Mouse (Mus musculus): ENCODE data around the gene Stat3. TPM values are rescaled to one million over a fixed set of nuclear protein-coding genes. Genes with fewer than 3 reads are reported as not detected.

Stat3 gene
- total RNA-seq, 2 experiments from 2014 or later, result 71.5 to 75.1 TPM

GRCm38 (mm10) chr11:100964901-100965542 lies 25.7 kb upstream of the Stat3 start:
- DNase-seq (ENCODE audit: low spot score in 2 of 2), result no peak

GRCm38 (mm10) chr11:100964180-100964579 lies 24.8 kb upstream of the Stat3 start:
- no peak for DNase-seq (ENCODE audit: low spot score in 2 of 2)

- peak in 1 of 2 experiments; percentile 42 for DNase-seq (ENCODE audit: low spot score in 2 of 2)
Measured at GRCm38 (mm10) chr11:100963647-100964046, 24.3 kb upstream of the Stat3 start.

- DNase-seq (ENCODE audit: low spot score in 2 of 2), result peak in 1 of 2 experiments; percentile 57
Measured at GRCm38 (mm10) chr11:100962371-100962911, 23.1 kb upstream of the Stat3 start.

- DNase-seq (ENCODE audit: low spot score in 2 of 2), result peak in 1 of 2 experiments; percentile 67
Measured at GRCm38 (mm10) chr11:100960540-100960939, 21.2 kb upstream of the Stat3 start.

GRCm38 (mm10) chr11:100959826-100960225 lies 20.5 kb upstream of the Stat3 start:
- no peak for DNase-seq (ENCODE audit: low spot score in 2 of 2)

- DNase-seq (ENCODE audit: low spot score in 2 of 2), result peak in 1 of 2 experiments; percentile 74
Measured at GRCm38 (mm10) chr11:100959464-100959810, 20.1 kb upstream of the Stat3 start.

- peak in 1 of 2 experiments; percentile 26 for DNase-seq (ENCODE audit: low spot score in 2 of 2)
Measured at GRCm38 (mm10) chr11:100958613-100959463, 19.5 kb upstream of the Stat3 start.

GRCm38 (mm10) chr11:100957915-100958469 lies 18.7 kb upstream of the Stat3 start:
- no peak for DNase-seq (ENCODE audit: low spot score in 2 of 2)

- peak; percentile 88 to 91 for DNase-seq (ENCODE audit: low spot score in 2 of 2)
Measured at GRCm38 (mm10) chr11:100957244-100957643, 17.9 kb upstream of the Stat3 start.

GRCm38 (mm10) chr11:100949540-100949939 lies 10.2 kb upstream of the Stat3 start:
- DNase-seq (ENCODE audit: low spot score in 2 of 2), result no peak

GRCm38 (mm10) chr11:100948317-100948716 lies 9.0 kb upstream of the Stat3 start:
- no peak for DNase-seq (ENCODE audit: low spot score in 2 of 2)

GRCm38 (mm10) chr11:100947548-100947947 lies 8.2 kb upstream of the Stat3 start:
- no peak for DNase-seq (ENCODE audit: low spot score in 2 of 2)

- DNase-seq (ENCODE audit: low spot score in 2 of 2), result no peak
Measured at GRCm38 (mm10) chr11:100946862-100947261, 7.5 kb upstream of the Stat3 start.

- no peak for DNase-seq (ENCODE audit: low spot score in 2 of 2)
Measured at GRCm38 (mm10) chr11:100942388-100942787, 3.0 kb upstream of the Stat3 start.

- no peak for DNase-seq (ENCODE audit: low spot score in 2 of 2)
Measured at GRCm38 (mm10) chr11:100938711-100939511, 429 bp downstream of the Stat3 start.

GRCm38 (mm10) chr11:100938112-100938511 lies 1.2 kb downstream of the Stat3 start:
- DNase-seq (ENCODE audit: low spot score in 2 of 2), result no peak

- no peak for DNase-seq (ENCODE audit: low spot score in 2 of 2)
Measured at GRCm38 (mm10) chr11:100937295-100937694, 2.0 kb downstream of the Stat3 start.

GRCm38 (mm10) chr11:100935373-100936355 lies 3.7 kb downstream of the Stat3 start:
- DNase-seq (ENCODE audit: low spot score in 2 of 2), result no peak

Data from gastrocnemius, postnatal 4 days (tissue).